Mouse (Mus musculus) neural tube, embryonic 10.5 days (tissue): ENCODE results near the gene Gtpbp1.

ENCODE experiments used
- DNase-seq: peaks from one replicate; pipeline ENCODE4 v3.0.0-alpha.2; 2017; ENCODE audit warnings: low spot score; ENCODE audit errors: extremely low spot score

The Gtpbp1 gene

DNA sequence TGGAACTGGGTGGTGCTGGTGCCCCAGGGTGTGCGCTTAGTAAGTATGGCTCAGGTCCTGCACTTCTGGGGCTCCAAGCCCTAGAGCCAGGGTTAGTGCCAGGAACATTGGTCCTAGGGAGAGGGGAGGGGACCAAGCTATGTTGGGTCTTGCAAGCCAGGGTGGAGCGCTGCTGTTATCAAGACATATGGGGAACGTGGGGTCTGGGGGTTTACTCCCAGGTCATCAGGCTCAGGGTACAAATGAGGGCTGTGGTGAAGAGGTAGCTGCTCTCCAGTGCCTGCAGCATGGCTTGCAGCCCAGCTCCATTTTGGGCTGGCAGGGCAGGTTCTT is 62.7 kb downstream of the Gtpbp1 start:
- no peak for DNase-seq

DNA sequence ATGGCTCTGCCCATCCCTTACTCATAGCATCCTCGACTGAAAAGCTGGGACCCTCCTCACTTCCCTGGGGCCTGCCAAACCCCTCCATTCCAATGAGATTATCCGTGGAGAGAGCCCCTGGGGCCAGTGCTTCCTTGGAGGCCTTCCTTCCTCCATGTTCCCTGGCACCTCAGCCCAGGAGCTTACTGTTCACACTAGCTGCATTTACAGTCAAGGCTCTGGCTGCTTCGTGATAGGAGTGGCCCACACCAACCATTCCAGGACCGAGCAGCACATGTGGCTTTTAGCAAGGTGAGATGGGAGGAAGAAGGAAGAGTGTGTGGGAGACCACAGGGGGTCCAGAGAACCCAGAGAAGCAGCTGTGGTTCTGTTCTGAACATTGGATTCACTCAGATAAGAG is 63.2 kb downstream of the Gtpbp1 start:
- DNase-seq, result no peak

DNA sequence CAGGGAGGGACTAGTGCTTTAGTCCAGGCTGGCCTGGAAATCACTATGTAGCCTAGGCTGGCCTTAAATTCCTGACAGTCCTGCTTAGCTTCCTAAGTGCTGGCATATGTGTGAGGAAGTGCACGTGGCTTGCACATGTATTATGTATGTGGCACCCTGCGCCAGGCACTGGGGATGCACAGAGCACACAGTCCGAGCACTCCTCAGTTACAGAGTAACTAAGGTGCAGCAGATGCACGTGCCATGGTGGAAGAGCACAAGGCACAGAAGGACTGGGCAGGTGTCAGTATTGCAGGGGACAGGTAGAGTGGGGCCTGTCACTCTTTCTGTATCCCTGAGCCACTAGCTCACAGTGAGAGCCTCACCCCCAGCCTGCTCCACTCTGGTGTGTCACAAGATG is 64.5 kb downstream of the Gtpbp1 start:
- DNase-seq, result no peak

DNA sequence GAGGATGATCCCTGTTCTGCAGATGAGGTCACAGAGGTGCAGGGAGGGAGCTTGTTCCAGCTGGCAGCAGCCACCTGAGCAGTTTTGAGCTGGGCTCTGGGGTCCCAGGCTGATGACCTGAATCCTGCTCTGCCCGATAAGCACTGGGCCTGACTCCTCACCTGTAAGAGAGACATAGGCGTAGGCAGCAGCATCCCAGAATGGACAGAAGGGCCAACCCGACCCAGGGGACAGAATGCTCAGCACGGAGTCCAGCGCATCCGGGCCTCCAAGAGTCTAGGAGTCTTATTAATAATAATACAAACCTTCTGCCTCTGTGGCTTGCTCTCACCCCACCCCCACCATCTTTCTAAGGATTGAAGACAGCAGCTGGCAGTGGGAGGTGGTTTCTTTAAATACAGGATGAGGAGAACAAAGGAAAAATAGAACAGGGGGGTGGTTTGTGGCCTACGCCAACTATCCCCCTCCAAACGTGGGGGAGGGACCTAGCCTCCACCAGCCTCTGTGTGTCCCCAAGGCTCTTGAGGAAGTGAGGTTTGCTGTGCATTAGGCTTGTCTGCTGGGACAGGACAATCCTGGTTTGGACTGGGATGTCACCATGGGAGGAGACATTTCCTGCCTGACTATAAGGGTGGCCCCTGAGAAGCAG is 65.5 kb downstream of the Gtpbp1 start:
- DNase-seq, result no peak

DNA sequence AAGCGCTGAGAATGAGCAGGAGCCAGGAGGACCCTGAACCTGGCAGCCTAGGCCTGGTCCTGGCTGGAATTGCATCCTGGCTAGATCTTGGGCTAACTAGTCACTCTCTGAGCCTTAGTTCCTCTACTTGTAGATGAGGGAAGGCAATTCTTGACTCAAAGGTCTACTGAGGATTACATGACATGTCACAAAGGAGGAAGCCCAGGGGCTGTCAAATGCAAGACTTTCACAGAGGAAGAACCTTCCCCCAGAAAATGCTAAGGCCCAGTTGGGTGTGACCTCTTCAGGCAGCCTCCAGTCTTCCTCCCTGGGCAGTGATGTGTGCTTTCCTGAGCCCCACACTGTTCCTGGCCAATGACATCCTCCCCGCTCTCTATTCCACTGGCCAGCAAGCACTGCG is 66.5 kb downstream of the Gtpbp1 start:
- DNase-seq, result no peak

DNA sequence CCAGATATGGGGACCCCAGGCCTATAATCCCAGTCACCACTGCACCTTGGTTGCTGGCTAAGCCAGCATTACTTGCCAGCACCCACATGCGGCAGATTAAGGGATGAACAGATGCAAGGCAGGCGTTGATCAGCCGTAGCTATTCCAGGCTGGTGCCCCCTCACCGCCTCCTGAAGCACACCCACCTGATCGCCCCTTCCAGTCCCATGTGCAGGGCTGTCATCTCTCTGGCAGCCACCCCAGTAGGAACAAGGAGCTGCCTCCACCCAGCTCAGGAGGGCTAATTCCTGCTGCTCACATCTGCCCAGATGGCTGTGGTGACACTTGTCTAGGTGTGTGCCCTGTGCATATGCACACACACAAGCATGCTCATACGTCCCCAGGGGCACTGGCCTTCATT is 70.3 kb downstream of the Gtpbp1 start:
- DNase-seq, result no peak

DNA sequence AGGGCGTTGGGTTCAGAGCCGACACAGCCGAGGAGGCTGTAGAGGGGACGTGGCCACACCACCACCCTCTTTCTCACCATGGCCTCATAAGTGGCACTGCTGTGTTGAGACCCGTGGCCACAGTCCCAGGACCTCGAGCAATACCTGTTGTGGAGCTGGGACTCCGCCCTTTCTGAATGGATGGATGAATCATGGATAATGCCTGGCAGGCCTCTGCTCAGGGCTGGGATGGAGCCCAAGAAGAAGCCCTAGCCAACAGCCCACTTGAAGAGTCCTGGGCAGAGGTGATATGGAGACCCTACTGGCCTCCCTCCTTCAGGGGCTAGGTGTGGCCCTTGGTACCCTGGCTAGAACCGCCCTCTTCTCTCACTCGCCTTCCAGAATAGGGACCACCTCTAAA is 72.4 kb downstream of the Gtpbp1 start:
- DNase-seq, result no peak

DNA sequence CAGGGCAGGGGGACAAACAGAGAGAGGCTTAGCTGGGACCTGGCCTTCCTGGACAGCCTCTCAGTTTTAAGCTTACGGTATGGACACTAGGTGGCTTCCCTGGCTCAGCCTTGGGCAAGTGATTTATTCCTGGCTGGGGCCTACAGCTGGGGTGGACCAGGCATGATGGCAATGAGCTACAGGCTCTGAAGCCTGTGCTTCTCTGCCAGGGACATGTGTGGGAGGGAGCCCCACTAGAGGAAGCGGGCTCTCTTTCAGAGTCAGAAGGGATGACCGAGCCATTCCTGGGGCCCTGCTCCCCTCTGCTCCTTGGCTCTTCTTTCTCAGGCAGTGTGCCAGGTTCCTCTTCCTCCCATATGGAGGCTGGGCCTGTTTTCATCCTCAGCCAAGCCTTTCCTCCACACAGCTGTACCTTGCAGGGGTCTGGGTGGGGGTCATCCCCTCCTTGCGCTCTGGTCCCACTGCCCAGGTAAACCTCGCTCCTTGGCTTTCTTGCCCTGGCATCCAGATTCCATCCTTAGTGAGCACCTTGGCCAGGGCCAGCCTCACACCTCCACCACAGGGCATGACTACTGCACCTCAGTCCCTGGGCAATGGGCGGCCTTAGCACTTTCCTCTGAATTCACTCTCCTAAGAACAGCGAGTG is 73.1 kb downstream of the Gtpbp1 start:
- no peak for DNase-seq

DNA sequence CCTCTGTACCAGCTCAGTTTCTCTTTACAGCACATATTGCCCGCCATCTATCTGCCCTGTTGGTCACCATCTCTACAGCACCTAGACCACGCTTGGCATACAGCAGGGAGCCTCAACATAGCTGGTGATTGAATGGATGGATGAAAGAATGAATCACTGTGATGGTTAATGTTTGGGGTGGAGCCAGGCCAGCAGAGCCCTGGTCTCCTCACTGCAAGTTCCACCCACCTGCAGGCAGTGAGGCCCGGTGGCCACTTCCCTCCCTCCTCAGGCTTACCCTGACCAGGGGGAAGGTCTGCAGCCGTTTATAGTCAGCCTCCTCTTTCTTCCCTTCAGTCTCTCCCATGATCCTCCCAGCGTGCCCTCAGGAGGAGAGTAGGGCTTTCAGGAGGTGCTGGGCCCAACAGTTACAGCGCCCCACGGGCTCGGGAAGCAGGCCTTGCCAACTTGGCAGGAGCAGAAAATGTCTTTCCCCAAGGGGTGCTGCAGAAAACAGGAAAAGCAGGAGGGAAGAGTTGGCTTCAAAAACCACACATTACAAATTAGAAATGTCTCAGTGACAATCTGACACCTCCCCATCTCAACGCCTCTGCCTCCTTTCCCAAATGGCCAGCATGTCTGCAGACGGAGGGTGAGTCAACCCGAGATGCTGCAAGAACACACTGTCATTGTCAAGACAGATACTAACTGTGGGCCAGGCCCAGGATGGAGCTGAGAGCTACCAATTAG is 74.1 kb downstream of the Gtpbp1 start:
- no peak for DNase-seq

DNA sequence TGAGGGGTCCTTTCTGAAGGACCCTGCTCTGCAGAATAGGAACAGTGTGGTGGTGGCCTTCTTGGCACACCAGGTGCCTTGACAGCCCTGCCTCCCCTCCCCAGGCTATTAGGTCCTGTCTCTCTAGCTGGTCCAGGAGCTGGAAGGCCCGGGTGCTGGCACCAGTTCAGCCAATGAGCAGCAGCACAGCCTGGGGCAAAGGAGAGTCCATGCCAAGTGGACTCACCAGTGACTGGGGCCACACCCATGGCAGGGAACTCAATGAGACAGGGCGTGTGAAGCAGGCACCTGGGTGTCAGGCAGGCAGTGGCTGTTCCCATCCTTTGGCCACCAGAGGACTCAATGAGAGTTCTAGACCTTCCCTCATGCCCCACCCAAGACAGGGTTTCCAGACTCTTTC is 74.7 kb downstream of the Gtpbp1 start:
- no peak for DNase-seq

DNA sequence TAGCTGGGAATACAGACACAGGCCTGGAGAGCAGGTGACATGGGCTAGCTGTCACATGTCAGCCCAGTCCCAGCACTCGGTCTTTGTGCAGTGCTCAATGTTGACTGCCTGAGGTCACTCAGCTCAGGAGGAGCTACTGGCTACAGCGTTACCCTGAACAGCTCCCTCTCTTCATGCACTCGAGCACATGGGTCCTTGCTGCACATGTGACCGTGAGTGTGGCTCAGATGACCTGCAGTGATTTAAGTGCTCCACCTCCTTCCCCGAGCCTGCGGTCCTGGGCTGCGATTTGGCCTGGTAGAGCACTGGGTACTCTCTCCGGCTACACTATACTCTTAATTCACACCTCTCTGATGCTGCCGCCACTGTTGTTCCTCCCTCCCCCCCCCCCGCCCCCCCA is 75.5 kb downstream of the Gtpbp1 start:
- DNase-seq, result no peak

DNA sequence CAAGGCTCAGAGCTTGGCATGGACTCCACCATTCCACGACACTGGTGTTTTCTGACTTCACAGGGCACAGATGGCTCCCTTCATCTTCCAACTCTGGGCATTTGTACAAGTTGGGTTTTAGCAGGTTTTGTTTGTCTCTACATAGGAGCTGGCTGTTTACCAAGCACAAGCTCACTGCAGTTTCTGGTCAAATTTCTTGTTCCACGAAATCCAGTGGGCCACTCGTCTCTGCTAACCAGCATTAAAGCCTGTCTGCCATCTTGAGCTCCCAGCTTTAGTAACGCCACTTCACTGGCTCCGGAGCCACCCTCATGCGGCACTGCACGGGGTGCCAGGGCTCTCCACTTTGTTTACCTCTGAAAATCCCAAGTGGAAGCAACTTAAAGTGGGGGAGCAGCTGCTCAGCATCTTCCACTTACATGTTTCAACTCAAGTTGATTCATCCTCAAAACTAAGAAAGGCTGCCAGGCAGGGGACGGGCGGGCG is 76.0 kb downstream of the Gtpbp1 start:
- DNase-seq, result no peak

DNA sequence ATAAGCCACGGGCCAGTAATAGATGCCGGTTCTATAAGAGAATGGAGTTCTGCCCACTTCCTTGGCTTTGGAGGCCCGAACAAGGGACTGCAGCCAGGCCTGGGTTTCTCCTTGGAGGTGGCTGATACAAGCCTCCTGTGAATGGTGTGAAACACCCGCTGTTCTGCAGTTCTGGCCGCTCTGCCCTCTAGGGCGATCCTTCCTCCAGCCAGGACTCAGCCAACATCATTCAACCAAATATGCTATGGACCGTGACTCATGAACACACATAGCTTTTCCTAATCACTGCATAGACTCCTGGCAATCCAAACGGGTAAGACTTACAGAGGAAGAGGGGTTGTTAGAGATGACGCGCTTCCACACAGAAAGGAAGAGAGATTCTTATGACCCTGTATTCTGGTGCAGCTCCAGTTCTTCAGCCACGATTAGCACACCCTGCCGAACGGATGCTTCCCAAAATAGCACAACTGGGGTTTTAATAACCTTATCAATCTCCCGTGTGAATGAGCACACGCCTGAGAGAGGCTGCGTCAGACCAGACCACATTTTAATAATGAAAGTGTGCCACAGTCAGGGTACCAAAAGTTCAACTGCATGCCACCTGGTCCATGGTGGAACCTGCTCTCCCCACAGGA is 76.8 kb downstream of the Gtpbp1 start:
- DNase-seq, result no peak

DNA sequence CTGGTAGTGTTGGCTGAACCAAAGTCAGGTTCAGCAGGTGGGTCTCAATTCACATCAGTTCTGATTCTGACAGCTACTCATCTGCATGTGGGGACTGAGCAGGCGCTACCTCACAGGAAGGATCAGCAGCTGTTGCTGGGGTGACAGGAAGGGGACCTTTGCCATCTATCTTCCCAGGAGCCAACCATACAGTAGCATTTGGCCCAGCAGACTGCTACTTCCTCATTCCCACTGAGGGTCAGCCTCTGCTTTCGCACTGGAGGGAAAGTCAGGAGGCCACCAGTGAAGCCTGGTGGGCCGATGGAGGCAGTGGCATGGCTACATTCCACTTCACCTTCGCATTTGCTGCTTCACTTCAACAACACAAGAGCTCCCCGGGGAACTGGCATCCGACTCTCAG is 77.7 kb downstream of the Gtpbp1 start:
- no peak for DNase-seq

DNA sequence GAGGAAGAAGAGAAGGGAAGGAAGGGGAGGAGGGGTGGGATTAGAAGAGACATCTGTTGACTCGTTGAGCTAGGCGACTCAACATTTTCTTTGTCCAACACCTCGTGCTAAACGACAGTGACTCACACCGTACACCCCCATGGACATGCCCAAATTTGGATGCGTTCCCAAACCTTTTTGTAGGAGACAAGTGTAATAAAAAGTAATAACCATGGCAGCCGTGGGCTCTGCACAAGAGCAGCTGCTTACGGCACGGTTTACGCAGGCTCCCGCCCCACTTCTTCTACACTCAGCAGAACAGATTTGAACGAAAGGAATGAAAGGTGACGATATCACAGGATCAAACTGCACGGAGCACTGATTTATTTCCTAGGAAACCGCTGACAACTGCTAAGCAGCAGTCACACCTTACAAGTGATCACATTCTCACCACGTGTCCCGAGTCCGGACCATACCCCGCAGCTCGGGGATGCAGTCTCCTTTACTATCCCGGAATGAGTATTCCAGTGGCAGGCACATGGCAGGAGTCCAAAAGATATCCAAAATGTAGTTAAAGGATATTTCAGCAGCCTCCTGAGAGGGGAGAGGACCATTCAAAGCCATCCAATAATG is 80.1 kb downstream of the Gtpbp1 start:
- no peak for DNase-seq
